Mouse (Mus musculus): Measurements from ENCODE around the gene Smg7. TPM values are rescaled to one million over a fixed set of nuclear protein-coding genes. Genes with fewer than 3 reads are reported as not detected.
"Not testable (repeated sequence)": the region's sequence is repeated elsewhere in the genome, so short reads cannot be mapped to it uniquely, and the experiment has no call there.

Smg7 gene
- total RNA-seq (2021) (10 to 100 TPM; 48.8 to 82.2 TPM), polyA plus RNA-seq (2012; rRNA removed) (34.4 and 43.5 TPM in 2 replicates)
- long read RNA-seq, partial matches to known transcripts: 2 of 9 reads
- long read RNA-seq, other reads (novel, unspliced or antisense): 7 of 9 reads

- peak; percentile 85 for DNase-seq
Measured at GRCm38 (mm10) chr1:152901765-152902664, at the start of gene Smg7. Gene Smg7, minus strand, starts transcription at chr1:152902646.

GRCm38 (mm10) chr1:152942977-152943376, 40.5 kb upstream of the Smg7 start:
- DNase-seq: no peak

GRCm38 (mm10) chr1:152936365-152936764, 33.9 kb upstream of the Smg7 start:
- no peak for DNase-seq

GRCm38 (mm10) chr1:152935476-152935875, 33.0 kb upstream of the Smg7 start:
- no peak for DNase-seq

GRCm38 (mm10) chr1:152933962-152934361, 31.5 kb upstream of the Smg7 start:
- DNase-seq: no peak

- DNase-seq: no peak
Measured at GRCm38 (mm10) chr1:152921786-152922185, 19.3 kb upstream of the Smg7 start.

GRCm38 (mm10) chr1:152917626-152918025, 15.2 kb upstream of the Smg7 start:
- DNase-seq: no peak

GRCm38 (mm10) chr1:152916936-152917335, 14.5 kb upstream of the Smg7 start:
- no peak for DNase-seq

GRCm38 (mm10) chr1:152915766-152916165, 13.3 kb upstream of the Smg7 start:
- no peak for DNase-seq

- DNase-seq: no peak
Measured at GRCm38 (mm10) chr1:152913483-152914460, 11.3 kb upstream of the Smg7 start.

GRCm38 (mm10) chr1:152904469-152904868, 2.0 kb upstream of the Smg7 start:
- DNase-seq: peak; percentile 88

- DNase-seq: no peak
Measured at GRCm38 (mm10) chr1:152903591-152904135, 1.2 kb upstream of the Smg7 start.

- DNase-seq: peak; percentile 97
Measured at GRCm38 (mm10) chr1:152902665-152903516, 445 bp upstream of the Smg7 start.

- DNase-seq: no peak
Measured at GRCm38 (mm10) chr1:152901419-152901764, 1.1 kb downstream of the Smg7 start.

- not testable (repeated sequence) for DNase-seq
Measured at GRCm38 (mm10) chr1:152888086-152888485, 14.4 kb downstream of the Smg7 start.

- no peak for DNase-seq
Measured at GRCm38 (mm10) chr1:152871031-152871430, 31.4 kb downstream of the Smg7 start.

- no peak for DNase-seq
Measured at GRCm38 (mm10) chr1:152869901-152870300, 32.5 kb downstream of the Smg7 start.

GRCm38 (mm10) chr1:152846856-152847255, 55.6 kb downstream of the Smg7 start:
- no peak for DNase-seq

- DNase-seq: no peak
Measured at GRCm38 (mm10) chr1:152845211-152845730, 57.2 kb downstream of the Smg7 start.

- no peak for DNase-seq
Measured at GRCm38 (mm10) chr1:152844634-152845033, 57.8 kb downstream of the Smg7 start.

- DNase-seq: no peak
Measured at GRCm38 (mm10) chr1:152841057-152841456, 61.4 kb downstream of the Smg7 start.

Measured in adrenal gland, adult 2 months (tissue).